Mouse (Mus musculus): ENCODE measurements around the gene Gadd45g. TPM values are rescaled to one million over a fixed set of nuclear protein-coding genes. Genes with fewer than 3 reads are reported as not detected.
A peak's percentile ranks its signal among the peaks of the same experiment; 100 is the strongest.

The Gadd45g gene
- polyA plus RNA-seq, 1 experiment = 202 TPM

DNA sequence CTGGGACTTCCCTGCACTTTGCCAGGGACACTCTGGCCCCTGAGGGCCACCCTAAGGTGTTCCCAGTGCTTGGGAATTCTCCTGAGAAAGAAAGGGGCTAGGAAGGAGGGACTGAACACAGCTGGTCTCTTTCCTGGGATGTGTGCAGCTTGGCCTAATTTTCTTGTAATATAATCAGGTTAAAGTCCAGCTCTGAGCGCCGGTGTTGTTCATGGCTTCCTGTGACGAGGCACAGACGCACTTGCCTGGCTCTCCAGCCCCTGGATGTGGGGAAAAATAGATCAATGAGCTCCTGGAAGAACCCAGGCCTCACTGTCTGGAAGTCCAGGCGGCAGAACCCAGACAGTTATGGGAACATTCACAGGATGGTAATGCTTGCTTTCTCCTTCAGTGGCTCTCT is 10.7 kb downstream of the Gadd45g start:
- TF ChIP-seq MAX (IDR thresholded peaks at IDR 0.05; ENCODE audit: low read depth) (no peak), REST (IDR thresholded peaks at IDR 0.05; ENCODE audit: insufficient read depth, insufficient read length) (no peak), E2F4 (IDR thresholded peaks at IDR 0.05; ENCODE audit: insufficient read depth) (no peak), TCF3 (IDR thresholded peaks at IDR 0.05; ENCODE audit: insufficient read length, low read depth) (no peak), CEBPB (IDR thresholded peaks at IDR 0.05; ENCODE audit: insufficient read depth, poor library complexity, severe bottlenecking) (no peak), POLR2AphosphoS2 (IDR thresholded peaks at IDR 0.05; ENCODE audit: insufficient read length, low read depth) (no peak), POLR2A (IDR thresholded peaks at IDR 0.05; ENCODE audit: insufficient read length, low read depth) (no peak), MYOD1 (IDR thresholded peaks at IDR 0.05; ENCODE audit: control insufficient read depth in 1 of 3, insufficient read length in 2 of 3, low read depth in 2 of 3) (no peak), SRF (IDR thresholded peaks at IDR 0.05; ENCODE audit: control insufficient read depth, insufficient read length, low read depth) (no peak), TCF12 (IDR thresholded peaks at IDR 0.05; ENCODE audit: insufficient read depth, poor library complexity, severe bottlenecking) (no peak), USF1 (IDR thresholded peaks at IDR 0.05; ENCODE audit: low read depth) (no peak), MYOG (IDR thresholded peaks at IDR 0.05; ENCODE audit: control insufficient read depth in 1 of 3, insufficient read depth in 1 of 3, insufficient read length in 2 of 3, low read depth in 2 of 3) (no peak)
- Histone ChIP-seq H3K79me2 (ENCODE audit: control insufficient read depth, insufficient read depth) (no peaks in the 10 kb centered on the region), H3ac (ENCODE audit: control insufficient read depth, insufficient read length) (no peak overlapping the region), H3K4me3 (no peak overlapping the region), H3K27me3 (ENCODE audit: control insufficient read depth, insufficient read depth, insufficient read length) (no peaks in the 10 kb centered on the region), H3K4me2 (ENCODE audit: low read depth) (no peak overlapping the region), H3K36me3 (ENCODE audit: control insufficient read depth, insufficient read depth) (no peaks in the 10 kb centered on the region)

DNA sequence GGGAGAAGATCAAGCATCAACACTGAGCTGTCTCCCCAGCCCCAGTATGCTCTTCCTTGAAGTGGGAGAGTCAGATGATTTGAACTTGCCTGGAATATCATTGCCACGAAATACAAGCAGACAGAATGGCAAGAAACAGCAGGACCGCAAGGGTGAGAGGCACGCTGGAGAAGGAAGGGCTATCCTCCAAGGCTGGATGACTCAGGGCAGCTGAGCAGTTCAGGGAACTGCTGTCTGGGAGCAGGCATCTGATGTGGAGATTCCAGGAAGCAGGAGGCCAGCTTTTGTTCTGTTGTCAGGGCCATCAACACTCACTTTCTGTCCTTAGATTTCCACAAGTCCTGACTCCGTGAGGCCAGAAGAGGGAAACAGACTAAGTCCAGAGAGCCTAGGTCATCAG is 12.0 kb downstream of the Gadd45g start:
- peak overlapping the region; percentile 48 for H3K4me2 ChIP-seq (ENCODE audit: low read depth)
- no peak overlapping the region for H3ac ChIP-seq (ENCODE audit: control insufficient read depth, insufficient read length)
- H3K27me3 ChIP-seq (ENCODE audit: control insufficient read depth, insufficient read depth, insufficient read length) = no peaks in the 10 kb centered on the region
- no peaks in the 10 kb centered on the region for H3K79me2 ChIP-seq (ENCODE audit: control insufficient read depth, insufficient read depth)
- no peaks in the 10 kb centered on the region for H3K36me3 ChIP-seq (ENCODE audit: control insufficient read depth, insufficient read depth)
- no peak overlapping the region for H3K4me3 ChIP-seq
- peak in 1 of 3 experiments; percentile 44 for TF ChIP-seq MYOG (IDR thresholded peaks at IDR 0.05; ENCODE audit: control insufficient read depth in 1 of 3, insufficient read depth in 1 of 3, insufficient read length in 2 of 3, low read depth in 2 of 3)
- no peak for TF ChIP-seq SRF (IDR thresholded peaks at IDR 0.05; ENCODE audit: control insufficient read depth, insufficient read length, low read depth)
- peak in 2 of 3 experiments; percentile 19 to 60 for TF ChIP-seq MYOD1 (IDR thresholded peaks at IDR 0.05; ENCODE audit: control insufficient read depth in 1 of 3, insufficient read length in 2 of 3, low read depth in 2 of 3)
- TF ChIP-seq POLR2AphosphoS2 (IDR thresholded peaks at IDR 0.05; ENCODE audit: insufficient read length, low read depth) = no peak
- TF ChIP-seq TCF3 (IDR thresholded peaks at IDR 0.05; ENCODE audit: insufficient read length, low read depth) = no peak
- TF ChIP-seq E2F4 (IDR thresholded peaks at IDR 0.05; ENCODE audit: insufficient read depth) = no peak
- TF ChIP-seq TCF12 (IDR thresholded peaks at IDR 0.05; ENCODE audit: insufficient read depth, poor library complexity, severe bottlenecking) = no peak
- no peak for TF ChIP-seq POLR2A (IDR thresholded peaks at IDR 0.05; ENCODE audit: insufficient read length, low read depth)
- TF ChIP-seq REST (IDR thresholded peaks at IDR 0.05; ENCODE audit: insufficient read depth, insufficient read length) = no peak
- no peak for TF ChIP-seq MAX (IDR thresholded peaks at IDR 0.05; ENCODE audit: low read depth)
- no peak for TF ChIP-seq USF1 (IDR thresholded peaks at IDR 0.05; ENCODE audit: low read depth)
- no peak for TF ChIP-seq CEBPB (IDR thresholded peaks at IDR 0.05; ENCODE audit: insufficient read depth, poor library complexity, severe bottlenecking)

- TF ChIP-seq POLR2AphosphoS2 (IDR thresholded peaks at IDR 0.05; ENCODE audit: insufficient read length, low read depth) (no peak), CEBPB (IDR thresholded peaks at IDR 0.05; ENCODE audit: insufficient read depth, poor library complexity, severe bottlenecking) (no peak), MYOG (IDR thresholded peaks at IDR 0.05; ENCODE audit: control insufficient read depth in 1 of 3, insufficient read depth in 1 of 3, insufficient read length in 2 of 3, low read depth in 2 of 3) (no peak), REST (IDR thresholded peaks at IDR 0.05; ENCODE audit: insufficient read depth, insufficient read length) (no peak), MYOD1 (IDR thresholded peaks at IDR 0.05; ENCODE audit: control insufficient read depth in 1 of 3, insufficient read length in 2 of 3, low read depth in 2 of 3) (no peak), TCF12 (IDR thresholded peaks at IDR 0.05; ENCODE audit: insufficient read depth, poor library complexity, severe bottlenecking) (no peak), USF1 (IDR thresholded peaks at IDR 0.05; ENCODE audit: low read depth) (no peak), POLR2A (IDR thresholded peaks at IDR 0.05; ENCODE audit: insufficient read length, low read depth) (no peak), SRF (IDR thresholded peaks at IDR 0.05; ENCODE audit: control insufficient read depth, insufficient read length, low read depth) (no peak), MAX (IDR thresholded peaks at IDR 0.05; ENCODE audit: low read depth) (no peak), E2F4 (IDR thresholded peaks at IDR 0.05; ENCODE audit: insufficient read depth) (no peak)
- peak overlapping the region; percentile 48 for H3K4me2 ChIP-seq (ENCODE audit: low read depth)
- no peaks in the 10 kb centered on the region for H3K36me3 ChIP-seq (ENCODE audit: control insufficient read depth, insufficient read depth)
- no peak overlapping the region for H3K4me3 ChIP-seq
- H3K79me2 ChIP-seq (ENCODE audit: control insufficient read depth, insufficient read depth) = no peaks in the 10 kb centered on the region
- H3K27me3 ChIP-seq (ENCODE audit: control insufficient read depth, insufficient read depth, insufficient read length) = no peaks in the 10 kb centered on the region
- H3ac ChIP-seq (ENCODE audit: control insufficient read depth, insufficient read length) = no peak overlapping the region
Observed at GRCm38 (mm10) chr13:51859174-51859573, 12.7 kb downstream of the Gadd45g start.

- H3ac ChIP-seq (ENCODE audit: control insufficient read depth, insufficient read length) = no peak overlapping the region
- no peaks in the 10 kb centered on the region for H3K36me3 ChIP-seq (ENCODE audit: control insufficient read depth, insufficient read depth)
- no peaks in the 10 kb centered on the region for H3K79me2 ChIP-seq (ENCODE audit: control insufficient read depth, insufficient read depth)
- no peak overlapping the region for H3K4me3 ChIP-seq
- H3K27me3 ChIP-seq (ENCODE audit: control insufficient read depth, insufficient read depth, insufficient read length) = no peaks in the 10 kb centered on the region
- TF ChIP-seq MYOG (IDR thresholded peaks at IDR 0.05; ENCODE audit: control insufficient read depth in 1 of 3, insufficient read depth in 1 of 3, insufficient read length in 2 of 3, low read depth in 2 of 3) (no peak), USF1 (IDR thresholded peaks at IDR 0.05; ENCODE audit: low read depth) (no peak), CEBPB (IDR thresholded peaks at IDR 0.05; ENCODE audit: insufficient read depth, poor library complexity, severe bottlenecking) (no peak), MYOD1 (IDR thresholded peaks at IDR 0.05; ENCODE audit: control insufficient read depth in 1 of 3, insufficient read length in 2 of 3, low read depth in 2 of 3) (peak in 1 of 3 experiments; percentile 60)
- no peak overlapping the region for H3K4me2 ChIP-seq (ENCODE audit: low read depth)
Observed at GRCm38 (mm10) chr13:51859798-51860197, 13.3 kb downstream of the Gadd45g start.

DNA sequence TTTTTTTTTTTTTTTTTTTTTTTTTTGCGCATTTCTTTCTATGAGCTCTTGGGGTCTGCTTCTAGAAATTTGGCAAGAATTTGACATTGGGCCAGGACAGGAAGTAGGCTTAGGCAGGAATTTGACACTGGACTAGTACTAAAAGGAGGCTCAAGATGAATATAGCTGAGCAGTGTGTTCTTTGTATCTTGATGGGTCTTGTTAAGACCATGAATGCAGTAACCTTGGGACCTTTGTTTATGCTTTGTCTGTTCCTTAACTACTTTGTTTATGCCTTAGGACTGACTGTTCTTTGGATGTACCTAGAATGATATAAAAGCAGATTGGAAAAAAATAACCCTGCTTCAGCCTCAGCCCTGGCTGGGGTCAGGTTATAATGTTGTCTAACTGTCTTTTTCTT is 16.3 kb downstream of the Gadd45g start:
- Histone ChIP-seq H3K79me2 (ENCODE audit: control insufficient read depth, insufficient read depth) (no peaks in the 10 kb centered on the region), H3K36me3 (ENCODE audit: control insufficient read depth, insufficient read depth) (no peaks in the 10 kb centered on the region), H3K4me2 (ENCODE audit: low read depth) (no peak overlapping the region), H3K27me3 (ENCODE audit: control insufficient read depth, insufficient read depth, insufficient read length) (no peaks in the 10 kb centered on the region), H3ac (ENCODE audit: control insufficient read depth, insufficient read length) (no peak overlapping the region), H3K4me3 (no peak overlapping the region)
- TF ChIP-seq POLR2A (IDR thresholded peaks at IDR 0.05; ENCODE audit: insufficient read length, low read depth) (no peak), TCF3 (IDR thresholded peaks at IDR 0.05; ENCODE audit: insufficient read length, low read depth) (no peak), SRF (IDR thresholded peaks at IDR 0.05; ENCODE audit: control insufficient read depth, insufficient read length, low read depth) (no peak), MAX (IDR thresholded peaks at IDR 0.05; ENCODE audit: low read depth) (no peak), MYOD1 (IDR thresholded peaks at IDR 0.05; ENCODE audit: control insufficient read depth in 1 of 3, insufficient read length in 2 of 3, low read depth in 2 of 3) (no peak), REST (IDR thresholded peaks at IDR 0.05; ENCODE audit: insufficient read depth, insufficient read length) (no peak), MYOG (IDR thresholded peaks at IDR 0.05; ENCODE audit: control insufficient read depth in 1 of 3, insufficient read depth in 1 of 3, insufficient read length in 2 of 3, low read depth in 2 of 3) (no peak)

All from myocyte (in vitro differentiated cells).